Mouse (Mus musculus) urinary bladder, postnatal 25 days (tissue): Measurements from ENCODE around the gene Gm21409.
"Not testable (repeated sequence)": the region's sequence is repeated elsewhere in the genome, so short reads cannot be mapped to it uniquely, and the experiment has no call there.

ENCODE experiments used
- DNase-seq: peaks from one replicate; pipeline ENCODE4 v3.0.0; 2022; ENCODE audit warnings: low spot score

The Gm21409 gene

GRCm38 (mm10) chrY:84746385-84746784 is at the start of gene Gm21409:
Gene Gm21409, plus strand, starts transcription at chrY:84746685.
- DNase-seq = not testable (repeated sequence)
